Mouse (Mus musculus) CH12.LX (cell line): ENCODE measurements around the gene Bmf. TPM values are rescaled to one million over a fixed set of nuclear protein-coding genes. Genes with fewer than 3 reads are reported as not detected.

Source experiments
- DNase-seq: peaks from one replicate; pipeline ENCODE4 v3.0.0-alpha.2; 2013; ENCODE audit errors: extremely low read depth
- H3K27ac ChIP-seq: 2 replicates; pipeline ENCODE4 v1.5.1; 2012; ENCODE audit warnings: low read depth, mild to moderate bottlenecking, control low read depth, moderate library complexity; ENCODE audit not compliant: insufficient read depth
- H3K27me3 ChIP-seq: replicated peaks from 2 replicates; pipeline ENCODE3; 2012; ENCODE audit warnings: inconsistent platforms
- H3K36me3 ChIP-seq, 2 experiments: replicated peaks in 1 of 2; 2 replicates each; pipeline versions ENCODE3 to v1.6.1; 2012; ENCODE audit warnings: inconsistent platforms in 1 of 2, low read length in 1 of 2, mild to moderate bottlenecking in 1 of 2, mixed read lengths in 1 of 2, moderate library complexity in 1 of 2; ENCODE audit not compliant: control insufficient read depth in 1 of 2, insufficient read depth in 1 of 2
- H3K4me1 ChIP-seq, 2 experiments: 2 replicates each; pipeline ENCODE4 v1.6.1; 2012; ENCODE audit warnings: inconsistent platforms in 1 of 2, moderate library complexity in 1 of 2; ENCODE audit not compliant: insufficient read depth in 2 of 2, control insufficient read depth in 1 of 2
- H3K4me2 ChIP-seq: 2 replicates; pipeline ENCODE4 v1.6.1; 2012; ENCODE audit warnings: low read depth, mild to moderate bottlenecking, control low read depth; ENCODE audit not compliant: poor library complexity, insufficient read depth, severe bottlenecking
- H3K4me3 ChIP-seq, 3 experiments: fragments of 150-350 bp in 1 of 3; sonication (generic) in 1 of 3; replicated peaks in 1 of 3; 2 replicates each; pipeline versions ENCODE3 to v1.5.1; 2011 to 2012; ENCODE audit warnings: low read depth in 2 of 3, low read length in 2 of 3, mild to moderate bottlenecking in 2 of 3, moderate library complexity in 2 of 3, control low read depth in 1 of 3, improper control_type of control experiment in 1 of 3, inconsistent platforms in 1 of 3, mixed read lengths in 1 of 3; ENCODE audit not compliant: poor library complexity in 1 of 3
- H3K79me2 ChIP-seq: replicated peaks from 2 replicates; pipeline ENCODE4 v1.6.1; 2012; ENCODE audit warnings: mild to moderate bottlenecking, moderate library complexity; ENCODE audit not compliant: control insufficient read depth, poor library complexity, insufficient read depth, severe bottlenecking; ENCODE audit errors: extremely low read depth
- H3K9ac ChIP-seq: 2 replicates; pipeline ENCODE4 v1.6.1; 2012; ENCODE audit warnings: low read depth, mild to moderate bottlenecking, control low read depth, moderate library complexity; ENCODE audit not compliant: insufficient read depth
- H3K9me3 ChIP-seq: replicated peaks from 2 replicates; pipeline ENCODE3; 2012; ENCODE audit warnings: low read length, inconsistent platforms, mixed read lengths
- CTCF ChIP-seq, 2 experiments: IDR thresholded peaks in 1 of 2; conservative IDR thresholded peaks in 1 of 2; 2 replicates each; pipeline ENCODE4 v1.5.1; 2011 to 2012; ENCODE audit warnings: low read depth in 2 of 2, low read length in 2 of 2, improper control_type of control experiment in 1 of 2, inconsistent platforms in 1 of 2, mild to moderate bottlenecking in 1 of 2, moderate library complexity in 1 of 2
- ELF1 ChIP-seq: IDR thresholded peaks from 2 replicates; pipeline ENCODE4 v1.6.1; 2014; ENCODE audit warnings: low read depth, mild to moderate bottlenecking, inconsistent platforms, low read length, improper control_type of control experiment
- IRF4 ChIP-seq: IDR thresholded peaks from 2 replicates; pipeline ENCODE4 v1.6.1; 2014; ENCODE audit warnings: low read depth, mild to moderate bottlenecking, inconsistent platforms, low read length, improper control_type of control experiment
- MAFK ChIP-seq: IDR thresholded peaks from 2 replicates; pipeline ENCODE4 v1.6.1; 2011; ENCODE audit warnings: low read length, improper control_type of control experiment; ENCODE audit not compliant: insufficient replicate concordance
- MYC ChIP-seq: IDR thresholded peaks from 2 replicates; pipeline ENCODE4 v1.6.1; 2011; ENCODE audit warnings: low read depth, mild to moderate bottlenecking, improper control_type of control experiment, low read length
- PAX5 ChIP-seq: IDR thresholded peaks from 2 replicates; pipeline ENCODE4 v1.6.1; 2012; ENCODE audit warnings: low read length, inconsistent platforms, mixed read lengths
- RAD21 ChIP-seq: IDR thresholded peaks from 2 replicates; pipeline ENCODE4 v1.6.1; 2011; ENCODE audit warnings: low read depth, mild to moderate bottlenecking, low read length, improper control_type of control experiment, moderate library complexity
- SIN3A ChIP-seq: IDR thresholded peaks from 2 replicates; pipeline ENCODE4 v1.6.1; 2012; ENCODE audit warnings: low read length, improper control_type of control experiment, inconsistent platforms
- SMC3 ChIP-seq: IDR thresholded peaks from 2 replicates; pipeline ENCODE4 v1.6.1; 2011; ENCODE audit warnings: low read depth, low read length, improper control_type of control experiment
- USF2 ChIP-seq: conservative IDR thresholded peaks from 2 replicates; pipeline ENCODE4 v1.6.1; 2011; ENCODE audit warnings: low read depth, low read length, improper control_type of control experiment
- ZMIZ1 ChIP-seq: IDR thresholded peaks from 2 replicates; pipeline ENCODE4 v1.6.1; 2012; ENCODE audit warnings: low read depth, mild to moderate bottlenecking, inconsistent platforms, low read length, improper control_type of control experiment
- dilution Hi-C: fragments of 300-500 bp; cut with MboI; formaldehyde crosslinking; loops from 2 replicates; pipeline ENCODE4 v1.14.3; 2020; ENCODE audit warnings: low sequenced_read_pairs; ENCODE audit not compliant: extremely low pct_unique_long_range_greater_than_20kb, extremely low pct_ligation_motif_present
- in situ Hi-C: fragments of 300-500 bp; cut with MboI; formaldehyde crosslinking; loops from 3 replicates; pipeline ENCODE4 v1.14.3; 2019; ENCODE audit warnings: low sequenced_read_pairs, low pct_ligation_motif_present, low pct_unique_long_range_greater_than_20kb, mixed read lengths
- polyA plus RNA-seq: library from polyadenylated mRNA; unstranded; fragments of >175 nt; gene quantifications from 2 replicates; pipeline ENCODE4 v1.2.1, GENCODE M21; 2012; ENCODE audit warnings: low read depth; ENCODE audit not compliant: insufficient read length
- total RNA-seq, 2 experiments: library from RNA; depleted of rRNA; stranded (reverse); fragments of 300-350 nt in 1 of 2; fragments of >200 nt in 1 of 2; gene quantifications; 2 replicates each; pipeline ENCODE4 v1.2.3; 2012 to 2014

Bmf gene
- total and polyA plus RNA-seq, 3 experiments = 1.4 to 5.6 (median 2.6) TPM

GRCm38 (mm10) chr2:118543893-118544799 is 5.3 kb downstream of the Bmf start (continued):
- TF ChIP-seq MAFK (no peak), SMC3 (no peak), ZMIZ1 (no peak), ELF1 (no peak), IRF4 (no peak)

GRCm38 (mm10) chr2:118542971-118543573 is 6.4 kb downstream of the Bmf start:
- in situ Hi-C loops = loop anchor here (5.0 kb wide), 1 partner anchor 56 kb away; no protein-coding TSS in a partner anchor
- no peak overlapping the region for H3K4me2 ChIP-seq

GRCm38 (mm10) chr2:118541716-118542115 is 7.8 kb downstream of the Bmf start:
- TF ChIP-seq SIN3A (no peak), PAX5 (no peak), USF2 (no peak)
- peaks cover 2% of the 10 kb centered on the region for H3K9me3 ChIP-seq
- H3K4me1 ChIP-seq = peaks cover 44 to 79% of the 10 kb centered on the region in 2 experiments
- dilution Hi-C loops (no loop called here), in situ Hi-C loops (loop anchor here (5.0 kb wide), 1 partner anchor 54 kb away; no protein-coding TSS in a partner anchor)
- no peak overlapping the region for H3K27ac ChIP-seq
- H3K79me2 ChIP-seq = no peaks in the 10 kb centered on the region
- H3K36me3 ChIP-seq = no peaks in the 10 kb centered on the region
- DNase-seq = no peak
- H3K4me3 ChIP-seq = no peak overlapping the region
- no peak overlapping the region for H3K9ac ChIP-seq
- H3K27me3 ChIP-seq = no peaks in the 10 kb centered on the region
- no peak overlapping the region for H3K4me2 ChIP-seq

More at GRCm38 (mm10) chr2:118542971-118543573, 6.4 kb downstream of the Bmf start:
- H3K4me3 ChIP-seq = no peak overlapping the region
- TF ChIP-seq CTCF (conservative IDR thresholded peaks at IDR 0.05 in 1 of 2, IDR thresholded peaks at IDR 0.05 in 1 of 2; ENCODE audit: low read depth in 2 of 2, low read length in 2 of 2) (peak; percentile 75 to 93), RAD21 (peak; percentile 69), SMC3 (peak; percentile 67), MYC (no peak)
- dilution Hi-C loops = no loop called here
- peaks cover 45 to 93% of the 10 kb centered on the region in 2 experiments for H3K4me1 ChIP-seq
- DNase-seq = peak; percentile 72
- no peaks in the 10 kb centered on the region for H3K36me3 ChIP-seq
- H3K9me3 ChIP-seq = peaks cover 2% of the 10 kb centered on the region
- no peaks in the 10 kb centered on the region for H3K27me3 ChIP-seq
- no peaks in the 10 kb centered on the region for H3K79me2 ChIP-seq
- no peak overlapping the region for H3K27ac ChIP-seq
- no peak overlapping the region for H3K9ac ChIP-seq
